Mouse (Mus musculus): ENCODE results near the gene Gas2l1.

GRCm38 (mm10) chr11:5054874-5055273 is 10.3 kb downstream of the Gas2l1 start:
- TF ChIP-seq CTCF (IDR thresholded peaks at IDR 0.05; ENCODE audit: control insufficient read depth, insufficient read depth, insufficient read length) = no peak
- TF ChIP-seq MYOG (IDR thresholded peaks at IDR 0.05; ENCODE audit: control insufficient read depth, extremely low read depth, insufficient read length) = no peak
